Mouse (Mus musculus) kidney, adult 2 months (tissue): ENCODE results near the gene Cdk5rap3. TPM values are rescaled to one million over a fixed set of nuclear protein-coding genes. Genes with fewer than 3 reads are reported as not detected.

Experiments used
- DNase-seq: peaks from one replicate; pipeline ENCODE4 v3.0.0; 2021
- H3K27ac ChIP-seq: fragments of 200-500 bp; 2 replicates; pipeline ENCODE4 v1.5.1; 2012; ENCODE audit warnings: low read depth, low read length, control low read depth, inconsistent platforms; ENCODE audit not compliant: insufficient read depth
- H3K27me3 ChIP-seq: fragments of 200-500 bp; replicated peaks from 2 replicates; pipeline ENCODE4 v1.6.1; 2012; ENCODE audit warnings: mild to moderate bottlenecking, moderate library complexity, low read length, inconsistent platforms; ENCODE audit not compliant: control insufficient read depth, insufficient read depth
- H3K36me3 ChIP-seq: fragments of 200-500 bp; 2 replicates; pipeline ENCODE4 v1.6.1; 2012; ENCODE audit warnings: mild to moderate bottlenecking, moderate library complexity, low read length, inconsistent platforms; ENCODE audit not compliant: control insufficient read depth, insufficient read depth
- H3K4me1 ChIP-seq: fragments of 200-500 bp; 2 replicates; pipeline ENCODE4 v1.6.1; 2011; ENCODE audit warnings: low read length; ENCODE audit not compliant: control insufficient read depth, insufficient read depth
- H3K4me3 ChIP-seq: fragments of 200-500 bp; 2 replicates; pipeline ENCODE4 v1.5.1; 2011; ENCODE audit warnings: mild to moderate bottlenecking, low read depth, low read length, control low read depth; ENCODE audit not compliant: insufficient read depth
- CTCF ChIP-seq: fragments of 200-500 bp; conservative IDR thresholded peaks from 2 replicates; pipeline ENCODE4 v1.5.1; 2011; ENCODE audit warnings: low read depth, mild to moderate bottlenecking, control low read depth, low read length, moderate library complexity, mixed read lengths; ENCODE audit not compliant: insufficient read depth, insufficient read length
- POLR2A ChIP-seq: fragments of 200-500 bp; IDR thresholded peaks from one replicate; pipeline ENCODE4 v1.6.1; 2011; ENCODE audit warnings: low read depth, low read length, control low read depth
- WGBS: fragments of 180-500 bp; shearing (Covaris S2); methylation state at CpG from one replicate; pipeline ENCODE4 v1.1.7; 2018; 5-methylcytosine and 5-hydroxymethylcytosine counted together
- polyA plus RNA-seq: library from polyadenylated mRNA; depleted of rRNA; stranded (reverse); fragments of >200 nt; gene quantifications from 2 replicates; pipeline ENCODE4 v1.2.3, GENCODE M21; 2012; rRNA removed

Cdk5rap3 gene
- 35.6 and 37.2 TPM in 2 replicates for polyA plus RNA-seq

DNA sequence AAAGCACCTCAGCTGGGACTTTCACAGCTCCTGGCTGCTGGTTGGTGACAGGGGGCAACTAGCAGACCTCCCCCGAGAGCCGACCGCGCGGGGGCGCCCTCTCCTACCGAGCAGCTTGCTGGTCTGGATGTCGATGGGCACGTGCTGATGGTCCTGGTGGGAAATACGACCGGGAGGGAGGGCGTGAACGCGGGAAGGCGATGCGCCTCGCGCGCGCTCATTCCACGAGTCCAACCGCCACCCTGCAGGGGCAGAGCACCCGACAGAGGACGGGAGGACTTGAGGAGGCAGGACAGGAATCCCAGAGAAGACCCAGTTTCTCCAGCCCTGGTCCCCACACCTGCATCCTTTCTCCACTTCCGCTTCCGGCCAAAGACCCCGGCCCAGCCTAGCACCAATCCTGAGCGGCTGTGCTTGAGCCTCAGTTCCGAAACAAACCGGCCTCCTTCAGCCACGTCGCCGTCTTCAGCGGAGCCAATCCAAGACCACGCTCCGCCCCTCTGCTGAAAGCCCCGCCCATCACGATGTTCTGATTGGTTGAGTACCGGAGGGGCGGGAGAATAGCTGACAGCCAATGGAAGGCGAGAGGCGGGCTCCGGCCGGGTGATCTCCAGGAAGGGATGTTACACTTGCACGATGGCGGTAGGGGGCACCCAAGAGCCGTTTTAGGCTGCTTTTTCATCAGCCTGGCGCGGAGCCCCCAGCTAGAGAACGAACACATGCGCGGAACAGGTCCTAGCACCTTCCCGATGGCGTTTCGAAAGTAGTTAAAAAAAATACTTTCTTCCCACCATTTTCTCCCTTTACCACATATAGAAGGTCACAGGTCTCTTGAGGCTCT, at the start of gene Cdk5rap3:
TSS of gene Cdk5rap3 (minus strand) at position 453 of the 841 bp plus-strand sequence.
- H3K36me3 ChIP-seq: no peaks in the 10 kb centered on the region
- H3K4me3 ChIP-seq: peak within 1 kb of the TSS; percentile 71
- peak within 1 kb of the TSS; percentile 85 for H3K27ac ChIP-seq
- peak; percentile 100 for DNase-seq
- no peaks in the 10 kb centered on the region for H3K27me3 ChIP-seq
- no peaks in the 10 kb centered on the region; the same call in 1 of the 2 replicates for H3K4me1 ChIP-seq
- under 1% methylated on average over 53 of the region's 55 CpGs for WGBS
- peak; percentile 48 for TF ChIP-seq POLR2A
- peak; percentile 90 for TF ChIP-seq CTCF

DNA sequence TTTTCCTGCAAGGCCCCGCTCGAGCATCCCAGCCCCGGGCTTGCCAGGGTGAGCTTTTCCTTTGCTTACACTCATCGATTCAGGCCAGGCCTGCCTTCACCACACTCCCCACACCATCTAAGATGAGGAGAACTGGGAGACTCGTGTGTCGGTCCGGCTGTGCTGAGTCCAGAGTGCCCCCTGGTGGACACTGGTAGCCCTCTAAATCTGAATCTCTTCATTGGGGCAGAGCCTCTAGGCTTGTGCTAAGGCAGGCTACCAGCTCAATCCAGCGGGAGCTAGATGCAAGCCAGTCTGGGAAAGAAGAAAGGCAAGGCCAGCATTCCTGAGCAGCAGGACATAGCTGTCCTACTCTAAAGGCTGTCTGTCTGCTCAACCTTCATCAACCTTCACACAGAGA, 47.3 kb upstream of the Cdk5rap3 start:
- Histone ChIP-seq H3K36me3 (no peaks in the 10 kb centered on the region), H3K4me1 (peaks cover 11% of the 10 kb centered on the region), H3K27ac (peak overlapping the region; percentile 48), H3K4me3 (no peak overlapping the region), H3K27me3 (no peaks in the 10 kb centered on the region)
- 12% methylated on average over 8 of the region's 8 CpGs for WGBS
- DNase-seq: peak; percentile 96
- TF ChIP-seq CTCF (peak; percentile 92), POLR2A (no peak)

DNA sequence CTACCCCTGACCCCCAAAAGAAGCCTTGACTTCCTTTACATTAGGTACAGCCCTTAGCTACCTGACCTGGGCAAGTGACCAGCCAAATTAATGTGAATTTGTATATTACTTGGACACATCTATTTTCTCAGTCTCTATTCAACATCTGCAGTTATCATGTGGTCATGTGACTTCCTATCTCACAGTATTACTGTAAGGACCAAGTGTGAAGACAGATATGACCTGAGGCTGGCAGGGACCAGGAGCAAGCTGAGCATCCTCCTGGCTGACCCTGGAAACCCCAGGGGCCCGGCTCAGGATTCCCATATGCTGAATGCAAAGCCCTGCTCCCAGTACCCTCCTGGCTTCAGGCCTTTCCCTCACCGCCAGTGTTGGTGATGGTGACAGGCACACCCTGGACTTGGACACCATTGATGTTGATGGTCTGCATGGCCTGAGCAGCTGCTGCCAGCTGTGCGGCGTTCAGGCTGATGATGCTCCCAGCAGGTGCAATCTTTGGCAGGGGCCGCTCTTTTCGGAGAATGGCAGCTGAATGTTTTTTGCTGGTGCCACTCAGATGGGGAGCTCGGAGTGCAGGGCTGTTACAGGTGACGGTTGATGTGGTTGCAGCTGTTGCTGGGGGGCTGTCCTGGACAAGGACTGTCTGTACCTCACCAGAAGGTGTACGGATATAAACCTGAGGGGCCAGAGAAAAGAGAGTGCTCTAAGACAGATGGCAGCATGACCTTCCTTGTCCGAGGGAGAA, 40.9 kb upstream of the Cdk5rap3 start:
- TF ChIP-seq CTCF: no peak
- no peak for DNase-seq
- no peaks in the 10 kb centered on the region for H3K27me3 ChIP-seq
- H3K27ac ChIP-seq: no peak overlapping the region
- WGBS: 92% methylated on average over 10 of the region's 10 CpGs
- H3K36me3 ChIP-seq: no peaks in the 10 kb centered on the region
- H3K4me3 ChIP-seq: no peak overlapping the region
- H3K4me1 ChIP-seq: no peaks in the 10 kb centered on the region

DNA sequence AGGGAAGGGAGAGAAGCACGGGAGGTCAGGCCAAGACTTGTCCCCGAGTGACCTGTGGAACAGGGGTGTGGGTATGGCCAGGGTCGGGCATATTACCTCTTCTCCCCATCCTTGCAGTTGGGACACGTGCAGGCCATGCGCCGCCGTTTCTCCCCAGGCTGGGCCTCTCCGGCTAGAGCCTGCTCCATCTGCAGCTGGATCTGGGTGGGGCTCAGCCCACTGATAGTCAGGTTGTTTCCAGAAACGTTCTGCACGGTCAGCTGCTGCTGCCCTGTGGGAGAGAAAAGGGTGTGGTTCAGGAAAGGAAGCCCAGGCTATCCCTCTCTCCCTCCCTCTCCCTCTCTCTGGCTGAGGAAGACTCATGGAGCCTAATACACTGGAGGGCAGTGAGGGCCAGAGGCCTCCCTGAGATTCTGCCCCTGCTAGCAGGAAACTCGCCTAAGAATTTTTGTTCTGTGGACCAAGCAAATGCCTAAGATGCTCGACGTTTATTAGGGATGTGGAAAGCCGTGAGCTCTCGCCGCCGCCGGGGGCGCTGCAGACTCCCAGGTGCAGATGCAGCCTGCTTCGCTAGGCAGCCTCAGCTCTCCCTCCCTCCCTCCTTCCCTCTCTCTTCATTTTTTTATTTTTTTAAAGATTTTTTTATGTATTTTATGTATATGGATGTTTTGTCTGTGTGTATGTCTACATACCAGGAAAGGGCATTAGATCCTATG, 39.9 kb upstream of the Cdk5rap3 start:
- TF ChIP-seq POLR2A (no peak), CTCF (no peak; the same call in 1 of the 2 replicates)
- 59% methylated on average over 20 of the region's 20 CpGs for WGBS
- Histone ChIP-seq H3K36me3 (no peaks in the 10 kb centered on the region), H3K27me3 (no peaks in the 10 kb centered on the region), H3K4me1 (no peaks in the 10 kb centered on the region), H3K4me3 (no peak overlapping the region), H3K27ac (no peak overlapping the region)
- DNase-seq: no peak

DNA sequence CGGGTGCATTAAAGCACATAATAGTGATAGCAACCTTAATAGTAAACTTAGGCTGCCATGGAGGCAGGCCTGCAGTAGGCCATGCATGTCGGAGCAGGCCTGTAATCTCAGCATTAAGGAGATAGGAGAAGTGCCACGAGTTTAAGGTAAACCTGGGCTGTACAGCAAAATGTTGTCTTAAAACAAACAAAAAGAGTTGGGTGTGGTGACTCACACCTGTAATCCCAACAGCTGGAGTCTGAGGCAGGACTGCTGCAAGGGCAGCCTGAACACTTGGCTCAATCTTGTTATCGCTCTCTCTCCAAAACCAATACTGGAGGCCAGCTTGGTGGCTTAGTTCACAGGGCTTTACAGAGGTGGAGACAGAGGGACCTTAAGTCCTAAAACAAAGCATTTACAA, 38.8 kb upstream of the Cdk5rap3 start:
- no peak overlapping the region for H3K27ac ChIP-seq
- H3K4me3 ChIP-seq: no peak overlapping the region
- no peak for TF ChIP-seq POLR2A
- TF ChIP-seq CTCF: no peak
- no peaks in the 10 kb centered on the region for H3K4me1 ChIP-seq
- H3K36me3 ChIP-seq: no peaks in the 10 kb centered on the region
- H3K27me3 ChIP-seq: no peaks in the 10 kb centered on the region
- WGBS: 92% methylated on average over 4 of the region's 4 CpGs
- DNase-seq: no peak

DNA sequence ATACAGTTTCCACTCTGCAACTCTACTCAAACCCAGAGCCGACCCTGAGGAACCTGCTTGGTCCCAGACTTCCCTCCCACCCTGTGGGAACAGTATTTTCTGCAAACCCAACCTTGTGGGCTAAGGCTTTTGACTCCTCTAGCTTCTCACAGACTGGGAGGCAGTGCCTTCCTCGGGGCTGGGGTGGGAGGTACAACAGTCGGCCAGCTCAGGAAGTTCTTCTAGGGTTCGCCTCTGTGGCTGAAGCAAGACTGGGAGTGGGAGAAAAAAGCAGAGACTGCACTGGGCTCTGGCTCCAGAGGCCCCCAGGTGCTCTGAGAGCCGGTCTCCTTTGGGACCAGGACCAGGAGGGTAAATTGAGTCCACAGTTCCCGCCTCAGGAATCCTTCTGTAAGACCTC, 36.6 kb upstream of the Cdk5rap3 start:
- TF ChIP-seq CTCF (no peak), POLR2A (no peak)
- 75% methylated on average over 6 of the region's 6 CpGs for WGBS
- Histone ChIP-seq H3K4me1 (no peaks in the 10 kb centered on the region), H3K36me3 (no peaks in the 10 kb centered on the region), H3K27me3 (no peaks in the 10 kb centered on the region), H3K4me3 (no peak overlapping the region), H3K27ac (no peak overlapping the region)
- DNase-seq: no peak
